Mouse (Mus musculus) gastrocnemius, adult 18-20 months (tissue): ENCODE measurements at regions not wholly inside any gene's neighbourhood (a gene's known extent, or its start where the extent isn't known, plus 50 kb on each side); places are given as distances from the start of the nearest gene placed in this dataset.
A peak's percentile ranks its signal among the peaks of the same experiment; 100 is the strongest.

ENCODE experiments used
- DNase-seq: peaks from one replicate; pipeline ENCODE4 v3.0.0; 2021; ENCODE audit warnings: low spot score

- DNase-seq: peak; percentile 75
Measured at GRCm38 (mm10) chr2:61354104-61354503, 224.3 kb upstream of the Tank start.

- DNase-seq: no peak
Measured at GRCm38 (mm10) chr2:61347451-61347850, 230.9 kb upstream of the Tank start.

- no peak for DNase-seq
Measured at GRCm38 (mm10) chr2:61346012-61346760, 232.2 kb upstream of the Tank start.

- no peak for DNase-seq
Measured at GRCm38 (mm10) chr2:61345311-61345710, 233.1 kb upstream of the Tank start.

GRCm38 (mm10) chr2:61344556-61345131 is 233.7 kb upstream of the Tank start:
- no peak for DNase-seq

- DNase-seq: no peak
Measured at GRCm38 (mm10) chr2:61341254-61341653, 237.1 kb upstream of the Tank start.

- DNase-seq: no peak
Measured at GRCm38 (mm10) chr2:61319226-61319625, 259.2 kb upstream of the Tank start.

GRCm38 (mm10) chr2:61310405-61310804 is 268.0 kb upstream of the Tank start:
- DNase-seq: no peak

- DNase-seq: no peak
Measured at GRCm38 (mm10) chr2:61309219-61309618, 269.2 kb upstream of the Tank start.

- peak; percentile 34 for DNase-seq
Measured at GRCm38 (mm10) chr2:61297135-61297534, 281.2 kb upstream of the Tank start.

GRCm38 (mm10) chr2:61296606-61297005 is 281.8 kb upstream of the Tank start:
- DNase-seq: no peak

GRCm38 (mm10) chr2:61295261-61295964 is 283.0 kb upstream of the Tank start:
- DNase-seq: peak; percentile 61

- DNase-seq: no peak
Measured at GRCm38 (mm10) chr2:61288246-61288645, 290.1 kb upstream of the Tank start.

GRCm38 (mm10) chr2:61284706-61285105 is 293.7 kb upstream of the Tank start:
- DNase-seq: no peak

- no peak for DNase-seq
Measured at GRCm38 (mm10) chr2:61283829-61284601, 294.4 kb upstream of the Tank start.

- no peak for DNase-seq
Measured at GRCm38 (mm10) chr2:61272721-61273120, 305.7 kb upstream of the Tank start.

GRCm38 (mm10) chr2:61267706-61268105 is 304.7 kb upstream of the Rbms1 start:
- no peak for DNase-seq

GRCm38 (mm10) chr2:61250068-61250800 is 287.2 kb upstream of the Rbms1 start:
- DNase-seq: no peak

GRCm38 (mm10) chr2:61247956-61248355 is 285.0 kb upstream of the Rbms1 start:
- DNase-seq: no peak

GRCm38 (mm10) chr2:61247336-61247735 is 284.3 kb upstream of the Rbms1 start:
- DNase-seq: no peak

GRCm38 (mm10) chr2:61246691-61247258 is 283.8 kb upstream of the Rbms1 start:
- no peak for DNase-seq
